Mouse (Mus musculus) heart, postnatal 4 days (tissue): Measurements from ENCODE around the gene Notch3. TPM values are rescaled to one million over a fixed set of nuclear protein-coding genes. Genes with fewer than 3 reads are reported as not detected.
A peak's percentile ranks its signal among the peaks of the same experiment; 100 is the strongest.
"Not testable (repeated sequence)": the region's sequence is repeated elsewhere in the genome, so short reads cannot be mapped to it uniquely, and the experiment has no call there.

Experiments used
- DNase-seq: peaks from one replicate; pipeline ENCODE4 v3.0.0; 2021
- total RNA-seq, 2 experiments: library from RNA; stranded (reverse); gene quantifications; 2 replicates each; pipeline ENCODE4 v1.2.3; 2021

The Notch3 gene
- total RNA-seq, 2 experiments from 2014 or later: 51.5 to 52.3 TPM

GRCm38 (mm10) chr17:32117287-32117871, 49.3 kb downstream of the Notch3 start:
- DNase-seq: peak; percentile 56

GRCm38 (mm10) chr17:32116586-32117286, 49.9 kb downstream of the Notch3 start:
- DNase-seq: no peak

DNA sequence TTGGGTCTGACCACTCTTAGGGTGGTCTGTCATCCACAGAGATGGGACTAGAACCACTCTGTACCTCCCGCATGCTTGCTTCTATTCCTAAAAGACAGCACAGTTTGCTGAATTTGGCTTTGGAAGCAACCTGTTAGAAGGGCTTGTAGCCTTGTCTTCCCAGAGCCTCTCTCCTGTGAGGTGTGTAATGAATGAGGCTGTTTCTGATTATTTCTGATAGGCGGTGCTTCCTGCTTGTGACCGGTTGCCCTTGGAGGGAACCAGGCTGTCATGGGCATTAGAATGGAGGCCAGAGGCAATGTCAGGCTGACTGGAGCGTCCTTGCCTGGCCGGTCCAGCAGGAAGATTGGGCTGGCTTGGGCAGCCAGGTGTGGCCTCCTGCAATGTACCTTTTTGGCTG, 52.2 kb downstream of the Notch3 start:
- DNase-seq: not testable (repeated sequence)

GRCm38 (mm10) chr17:32113523-32114421, 52.9 kb downstream of the Notch3 start:
- peak; percentile 74 for DNase-seq

DNA sequence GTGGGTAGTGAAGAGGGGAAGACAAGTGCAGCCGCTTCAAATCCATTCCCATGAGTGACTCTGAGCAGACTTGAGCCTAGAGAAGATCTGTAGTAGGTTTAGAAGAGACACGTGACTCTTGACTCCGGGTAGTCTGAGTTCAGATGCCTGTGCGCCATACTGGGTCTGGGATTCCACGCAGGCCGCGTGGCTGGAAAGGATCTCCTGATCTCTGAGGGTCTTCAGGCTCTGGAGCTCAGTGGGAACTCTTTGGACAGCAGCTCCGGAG, 53.5 kb downstream of the Notch3 start:
- no peak for DNase-seq

DNA sequence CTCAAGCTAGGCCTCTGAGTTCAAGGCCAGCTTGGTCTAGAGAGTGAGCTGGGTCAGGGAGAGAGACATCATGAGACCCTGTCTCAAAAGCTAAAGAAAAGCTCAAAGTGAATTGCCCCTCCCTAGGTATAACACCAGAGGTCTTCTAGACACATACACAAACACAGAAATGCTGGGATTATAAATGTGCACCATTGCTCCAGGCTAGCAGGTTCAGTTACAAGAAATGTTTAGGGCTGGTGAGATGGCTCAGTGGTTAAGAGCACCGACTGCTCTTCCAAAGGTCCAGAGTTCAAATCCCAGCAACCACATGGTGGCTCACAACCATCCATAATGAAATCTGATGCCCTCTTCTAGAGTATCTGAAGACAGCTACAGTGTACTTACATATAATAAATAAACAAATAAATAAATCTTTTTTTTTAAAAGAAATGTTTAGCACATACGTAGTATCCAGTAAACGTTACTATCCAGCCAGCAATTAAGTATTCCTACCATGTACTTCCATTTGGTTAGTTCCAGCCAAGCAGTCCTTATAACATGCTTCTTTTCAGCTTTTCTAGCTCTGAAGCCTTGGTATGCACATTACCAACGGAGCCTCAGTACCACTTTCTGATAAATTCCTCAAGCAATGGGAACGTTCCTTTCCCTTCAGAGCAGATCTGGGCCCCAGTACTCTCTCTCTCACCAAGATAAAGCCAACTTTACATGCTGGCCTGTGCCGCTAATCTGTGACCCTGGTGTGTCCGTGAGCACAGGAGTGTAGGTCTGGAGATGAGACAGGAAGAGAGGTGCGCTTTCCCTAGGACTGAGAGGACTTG, 54.0 kb downstream of the Notch3 start:
- no peak for DNase-seq

DNA sequence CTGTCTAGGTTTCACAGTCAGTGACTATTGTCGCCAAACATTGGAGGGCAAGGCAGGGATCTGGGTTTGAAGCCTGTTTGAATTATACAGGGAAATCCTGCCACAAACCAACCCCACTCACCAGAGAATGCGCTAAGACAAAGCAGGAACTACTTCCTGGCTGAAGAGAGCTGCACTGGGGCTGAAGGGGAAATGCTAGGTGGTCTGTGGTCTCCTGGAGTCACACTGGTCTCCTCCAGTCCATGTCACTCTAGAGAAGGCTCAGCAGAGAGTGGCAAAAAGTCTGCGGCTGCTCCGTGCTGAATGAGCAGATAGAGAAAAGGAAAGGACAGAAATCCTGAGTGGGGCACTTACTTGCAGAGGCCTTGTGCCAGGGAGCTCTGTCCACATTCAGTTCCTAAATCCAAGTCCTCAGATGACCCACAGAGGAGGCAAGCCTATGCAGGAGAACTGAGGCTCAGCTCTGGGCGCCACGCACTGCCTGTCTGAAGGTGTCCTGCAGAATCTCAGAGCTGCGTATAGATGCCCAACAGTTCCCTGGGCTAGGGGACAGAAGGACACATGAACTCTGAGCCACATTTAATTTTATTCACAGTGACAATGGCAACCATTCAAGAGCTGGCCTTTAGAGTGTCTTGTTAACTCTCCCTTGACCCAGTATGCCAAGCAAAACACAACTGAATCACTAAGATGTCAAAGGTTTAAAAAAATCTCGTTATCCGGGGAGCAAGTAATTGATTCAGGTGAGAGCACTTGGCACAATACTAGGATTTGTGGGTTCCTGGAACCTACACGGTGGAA, 55.5 kb downstream of the Notch3 start:
- DNase-seq: no peak

DNA sequence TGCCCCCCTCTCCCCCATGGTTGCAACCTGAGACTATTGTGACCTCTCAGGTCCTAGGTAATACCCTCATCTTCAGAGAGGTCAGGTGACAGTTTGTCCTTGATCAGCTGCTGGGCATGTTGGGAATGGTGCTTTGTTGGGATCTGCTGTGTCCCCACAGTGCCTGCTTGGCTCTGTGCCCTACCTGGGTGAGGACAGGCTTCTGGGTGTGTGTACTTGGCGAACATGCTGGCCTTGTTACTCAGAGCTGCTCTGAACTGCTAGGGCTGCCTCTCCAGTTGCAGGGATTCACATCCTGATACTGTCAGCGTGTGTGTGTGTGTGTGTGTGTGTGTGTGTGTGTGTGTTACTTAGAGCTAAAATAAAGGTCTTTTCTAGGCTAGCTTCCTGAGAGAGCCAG, 56.2 kb downstream of the Notch3 start:
- DNase-seq: peak; percentile 76

- no peak for DNase-seq
These were observed 57.3 kb downstream of the Notch3 start for GRCm38 (mm10) chr17:32109201-32109940.

DNA sequence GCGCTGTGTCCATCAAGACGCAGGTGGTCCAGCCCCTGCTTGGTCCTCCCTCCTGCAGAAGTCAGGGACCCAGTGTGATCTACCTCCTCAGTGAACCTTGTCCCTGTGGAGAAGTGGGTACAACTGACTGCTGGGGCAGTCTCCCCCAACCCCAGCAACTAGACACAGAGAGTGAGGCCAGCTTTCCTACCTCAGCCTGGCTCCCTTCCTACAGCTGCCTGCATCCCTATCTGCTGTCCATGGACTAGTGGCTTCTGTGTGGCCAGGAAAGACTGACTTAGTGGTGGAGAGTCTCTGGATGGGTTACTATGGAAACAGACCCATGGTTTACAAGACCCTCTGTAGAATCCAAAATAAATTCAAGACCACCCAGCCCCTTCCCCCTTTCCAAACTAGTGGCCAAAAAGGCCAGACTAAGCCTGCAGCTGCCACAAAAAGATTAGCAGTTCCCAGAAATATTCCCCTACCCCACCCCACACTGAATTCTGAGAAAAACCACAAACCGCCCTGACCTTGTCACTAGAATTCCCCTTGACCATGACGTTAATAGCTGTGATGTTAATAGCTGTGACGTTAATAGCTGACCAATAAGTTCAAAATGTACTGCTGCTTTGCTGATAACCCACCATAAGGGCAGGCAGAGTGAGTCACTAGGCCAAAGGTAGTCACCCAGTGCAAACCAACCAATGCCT, 58.2 kb downstream of the Notch3 start:
- not testable (repeated sequence) for DNase-seq

DNA sequence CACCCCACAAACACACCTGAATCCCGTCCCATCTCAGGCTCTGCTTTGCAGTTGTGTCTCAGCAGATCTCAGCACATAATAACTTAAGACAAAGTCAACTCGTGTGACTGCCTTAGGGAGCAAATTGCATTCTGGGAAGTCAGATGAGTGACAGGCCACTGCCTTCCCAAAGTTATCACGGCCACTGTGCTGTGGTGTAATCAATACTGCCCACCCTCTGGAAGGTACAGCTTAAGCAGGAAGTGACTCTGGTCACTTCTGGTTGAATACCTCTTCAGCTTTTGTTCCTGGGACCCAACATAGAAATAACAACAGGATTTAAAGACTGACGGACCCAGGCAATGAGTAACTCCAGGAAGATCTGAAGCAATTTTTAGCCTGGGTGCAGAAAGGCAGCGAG, 58.8 kb downstream of the Notch3 start:
- DNase-seq: no peak

GRCm38 (mm10) chr17:32106358-32106757, 60.3 kb downstream of the Notch3 start:
- no peak for DNase-seq

DNA sequence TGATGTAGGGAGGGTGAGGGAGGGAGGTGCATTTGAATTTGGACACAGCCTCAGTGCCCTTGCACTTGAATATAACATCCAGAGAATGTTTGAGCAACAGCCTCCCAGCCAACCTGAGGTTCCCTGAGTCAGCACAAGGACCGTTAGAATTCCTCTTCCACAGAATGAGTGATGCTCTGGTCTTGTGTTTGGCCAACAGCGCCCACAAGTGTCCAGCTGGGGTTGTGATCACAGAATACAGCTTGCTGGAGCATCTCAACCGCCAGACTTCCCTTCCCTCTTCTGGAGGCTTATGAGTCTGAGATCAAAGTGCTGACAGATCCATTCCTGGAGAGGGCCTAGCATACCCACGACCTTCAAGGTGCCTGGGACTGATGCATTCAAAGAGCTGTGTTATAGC, 63.6 kb downstream of the Notch3 start:
- DNase-seq: no peak

DNA sequence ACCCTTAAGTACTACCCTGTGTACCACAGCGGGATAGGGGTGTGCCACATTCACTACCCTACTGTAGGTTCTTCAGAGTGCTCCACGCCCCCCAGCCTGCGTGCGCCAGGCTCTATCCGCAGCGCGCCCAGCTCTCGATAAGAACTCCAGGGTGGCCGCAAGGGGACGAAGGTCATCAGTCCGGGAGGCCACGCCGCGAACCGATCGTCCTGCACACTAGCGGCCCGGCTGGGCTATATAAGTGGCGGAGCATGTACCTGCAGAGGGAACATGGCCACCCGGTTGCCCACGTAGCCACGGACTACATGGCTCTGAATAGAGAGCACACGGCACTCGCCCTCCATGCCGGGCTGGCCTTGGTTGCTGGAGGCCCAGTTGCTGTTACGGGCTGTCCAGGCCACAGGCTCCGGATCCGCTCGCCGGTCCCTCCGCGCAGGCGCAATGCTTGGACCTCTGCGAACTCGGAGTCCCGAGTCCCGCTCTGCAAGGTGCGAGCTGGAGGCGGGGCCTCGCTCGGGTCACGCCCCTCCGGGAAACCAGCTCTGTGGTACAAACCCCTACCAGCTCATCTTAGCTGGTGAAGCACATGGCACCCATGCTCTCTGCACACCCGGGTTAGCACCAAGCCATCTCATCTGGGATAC, 66.6 kb downstream of the Notch3 start:
- DNase-seq: peak; percentile 72

DNA sequence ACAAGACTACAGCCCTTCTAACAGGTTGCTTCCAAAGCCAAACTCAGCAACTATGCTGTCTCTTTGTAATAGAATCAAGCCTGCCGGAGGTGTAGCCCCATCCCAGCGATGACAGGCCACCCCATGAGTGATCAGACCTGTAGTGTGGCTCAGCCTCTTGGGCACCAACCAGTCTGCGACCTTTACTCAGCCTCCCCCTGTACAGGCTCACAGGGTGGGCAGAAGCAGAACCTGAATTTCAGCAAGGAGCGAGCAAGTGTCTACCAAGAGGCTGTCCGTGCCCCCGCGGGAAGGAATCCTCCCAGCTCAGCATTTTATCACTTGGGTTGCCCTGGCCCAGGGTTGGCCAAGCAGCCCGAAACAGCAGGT, 67.1 kb downstream of the Notch3 start:
- no peak for DNase-seq

GRCm38 (mm10) chr17:32098905-32099304, 67.7 kb downstream of the Notch3 start:
- not testable (repeated sequence) for DNase-seq

- DNase-seq: no peak
These were observed 69.0 kb downstream of the Notch3 start for GRCm38 (mm10) chr17:32097676-32098075.

DNA sequence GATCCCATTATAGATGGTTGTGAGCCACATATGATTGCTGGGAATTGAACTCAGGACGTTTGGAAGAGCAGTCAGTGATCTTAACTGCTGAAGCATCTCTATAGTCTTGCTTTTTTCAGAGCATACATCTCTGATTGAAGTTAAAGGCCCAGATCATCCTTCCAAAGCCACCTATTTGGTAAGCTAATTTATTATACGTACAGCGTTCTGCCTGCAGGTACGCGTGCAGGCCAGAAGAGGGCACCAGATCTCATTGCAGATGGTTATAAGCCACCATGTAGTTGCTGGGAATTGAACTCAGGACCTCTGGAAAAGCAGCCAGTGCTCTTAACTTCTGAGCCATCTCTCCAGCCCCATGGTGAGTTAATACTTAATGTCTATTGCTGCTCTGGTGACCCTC, 73.8 kb downstream of the Notch3 start:
- no peak for DNase-seq

DNA sequence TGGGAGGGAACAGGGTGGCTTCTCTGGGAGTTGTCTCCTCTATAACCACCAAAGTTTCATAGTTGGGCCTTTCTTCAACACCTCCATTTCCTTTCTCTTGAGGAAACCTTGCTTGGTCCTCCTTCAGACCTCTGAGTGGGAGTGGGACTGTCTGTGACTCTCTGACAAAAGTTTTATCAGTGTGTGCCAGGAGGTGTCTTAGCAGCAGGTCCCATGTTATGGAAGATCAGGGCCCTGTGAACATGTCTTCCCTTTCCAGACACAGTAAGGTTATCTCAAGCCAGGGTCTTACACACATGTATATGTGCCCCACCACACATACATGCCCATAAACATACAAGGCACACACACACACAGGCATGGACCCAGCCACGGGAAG, 74.4 kb downstream of the Notch3 start:
- no peak for DNase-seq
